Mouse (Mus musculus) left cerebral cortex, adult 6 months (tissue): ENCODE measurements around the gene Acsl4. TPM values are rescaled to one million over a fixed set of nuclear protein-coding genes. Genes with fewer than 3 reads are reported as not detected.

Experiments
- long read RNA-seq, 2 experiments: library from polyadenylated mRNA; unstranded; transcript quantifications; one replicate each; pipeline ENCODE4 v2.0.0; 2019 to 2020
- polyA plus RNA-seq: library from polyadenylated mRNA; unstranded; fragments of <200 nt; fragmentation: Nextera tagmentation; gene quantifications from 2 replicates; pipeline ENCODE4 v1.2.3, GENCODE M21; 2021

Gene Acsl4
- polyA plus RNA-seq, result 25.0 and 38.2 TPM in 2 replicates
- long read RNA-seq, experiment 1, full-length matches to known transcripts, result 61 of 88 reads
- long read RNA-seq, experiment 1, partial matches to known transcripts, result 11 of 88 reads
- long read RNA-seq, experiment 1, other reads (novel, unspliced or antisense), result 16 of 88 reads
- long read RNA-seq, experiment 2, full-length matches to known transcripts, result 10 of 88 reads
- long read RNA-seq, experiment 2, partial matches to known transcripts, result 10 of 88 reads
- long read RNA-seq, experiment 2, other reads (novel, unspliced or antisense), result 68 of 88 reads

GRCm38 (mm10) chrX:142390247-142390908 lies at the start of gene Acsl4:
Acsl4 (minus strand) TSS chrX:142390535.

DNA sequence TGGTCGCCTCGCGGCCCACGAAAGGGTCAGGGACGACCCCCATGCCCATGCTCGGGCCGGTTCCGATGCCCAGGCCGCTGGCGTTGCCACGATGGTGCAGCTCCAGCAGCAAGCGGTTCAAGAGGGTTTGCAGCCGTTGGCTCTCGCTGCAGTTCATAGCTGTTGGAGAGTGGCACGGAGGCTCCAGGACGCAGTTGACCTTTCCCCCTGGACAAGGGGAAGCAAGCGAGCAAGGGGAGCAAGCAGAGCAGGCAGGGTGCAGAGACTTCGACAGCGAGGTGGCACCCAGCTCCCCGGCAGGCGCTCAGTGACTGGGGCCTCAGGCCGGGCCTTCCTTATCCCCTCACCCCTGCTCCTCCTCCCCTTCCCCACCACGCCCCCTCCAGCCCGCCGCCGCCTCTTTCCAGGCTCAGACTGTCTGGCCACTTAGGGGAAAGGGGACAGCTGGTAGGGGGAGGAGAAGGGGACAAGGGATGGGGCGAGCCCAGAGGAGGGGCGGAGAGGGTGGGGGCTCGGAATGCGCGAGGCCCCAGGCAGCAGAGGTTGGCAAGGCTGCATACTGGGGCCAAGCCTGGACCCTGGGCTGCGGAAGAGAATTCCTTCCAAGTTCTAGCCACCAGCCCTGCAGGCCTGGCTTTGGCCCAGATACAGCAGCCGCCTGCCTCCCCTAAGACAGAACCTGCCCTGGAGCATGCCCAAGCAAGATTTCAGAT lies 84.3 kb downstream of the Acsl4 start, which contains the start of gene Kcne1l:
Kcne1l (minus strand) TSS at position 426 of the 713 bp plus-strand sequence.

Other genes starting within 250 kb of the Acsl4 start
- gene Gucy2f, start 193.6 kb downstream of the Acsl4 start, polyA plus RNA-seq, result 0.05 TPM in 2 replicates
- gene Nxt2, start 163.8 kb downstream of the Acsl4 start, polyA plus RNA-seq, result 36.3 and 44.2 TPM in 2 replicates
- gene Kcne1l, start 84.2 kb downstream of the Acsl4 start, polyA plus RNA-seq, result 4.9 and 7.0 TPM in 2 replicates